Mouse (Mus musculus) testis, adult 2 months (tissue): ENCODE measurements around the gene Arhgef3.

Experiments used
- CTCF ChIP-seq: fragments of 200-500 bp; IDR thresholded peaks from 2 replicates; pipeline ENCODE4 v1.5.1; 2012; ENCODE audit warnings: low read depth, mild to moderate bottlenecking, inconsistent platforms, low read length, moderate library complexity; ENCODE audit not compliant: control insufficient read depth, insufficient read depth, insufficient replicate concordance
- POLR2A ChIP-seq: fragments of 200-500 bp; IDR thresholded peaks from 2 replicates; pipeline ENCODE4 v1.6.1; 2012; ENCODE audit warnings: low read depth, mild to moderate bottlenecking, inconsistent platforms, low read length, moderate library complexity; ENCODE audit not compliant: control insufficient read depth

DNA sequence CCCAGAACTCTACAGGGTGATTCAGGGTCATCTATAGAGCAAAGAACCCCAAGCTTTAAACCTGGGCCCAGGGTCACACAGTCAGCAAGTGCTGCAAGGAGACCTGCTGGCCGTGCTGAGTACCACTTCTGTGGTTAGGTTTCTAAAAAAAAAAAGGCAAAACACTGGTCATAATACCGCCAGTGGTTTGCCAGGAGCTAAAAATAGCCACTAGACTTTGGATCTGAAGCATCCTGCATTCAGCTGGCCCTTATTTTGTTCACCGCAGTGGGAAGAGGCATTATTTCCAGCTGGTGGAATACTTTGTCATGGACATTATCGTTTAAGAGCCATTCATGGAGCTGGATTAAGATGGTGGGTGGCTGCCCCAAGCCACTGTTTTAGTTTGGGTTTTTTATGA lies 253.9 kb downstream of the Arhgef3 start:
- TF ChIP-seq CTCF, result no peak
- TF ChIP-seq POLR2A, result no peak
